Mouse (Mus musculus) telencephalon, adult 2 months (tissue): ENCODE measurements at regions not wholly inside any gene's neighbourhood (a gene's known extent, or its start where the extent isn't known, plus 50 kb on each side); places are given as distances from the start of the nearest gene placed in this dataset.

Source experiments
- DNase-seq: peaks from one replicate; pipeline ENCODE4 v3.0.0-alpha.2; 2011; ENCODE audit warnings: low read depth, low spot score

DNA sequence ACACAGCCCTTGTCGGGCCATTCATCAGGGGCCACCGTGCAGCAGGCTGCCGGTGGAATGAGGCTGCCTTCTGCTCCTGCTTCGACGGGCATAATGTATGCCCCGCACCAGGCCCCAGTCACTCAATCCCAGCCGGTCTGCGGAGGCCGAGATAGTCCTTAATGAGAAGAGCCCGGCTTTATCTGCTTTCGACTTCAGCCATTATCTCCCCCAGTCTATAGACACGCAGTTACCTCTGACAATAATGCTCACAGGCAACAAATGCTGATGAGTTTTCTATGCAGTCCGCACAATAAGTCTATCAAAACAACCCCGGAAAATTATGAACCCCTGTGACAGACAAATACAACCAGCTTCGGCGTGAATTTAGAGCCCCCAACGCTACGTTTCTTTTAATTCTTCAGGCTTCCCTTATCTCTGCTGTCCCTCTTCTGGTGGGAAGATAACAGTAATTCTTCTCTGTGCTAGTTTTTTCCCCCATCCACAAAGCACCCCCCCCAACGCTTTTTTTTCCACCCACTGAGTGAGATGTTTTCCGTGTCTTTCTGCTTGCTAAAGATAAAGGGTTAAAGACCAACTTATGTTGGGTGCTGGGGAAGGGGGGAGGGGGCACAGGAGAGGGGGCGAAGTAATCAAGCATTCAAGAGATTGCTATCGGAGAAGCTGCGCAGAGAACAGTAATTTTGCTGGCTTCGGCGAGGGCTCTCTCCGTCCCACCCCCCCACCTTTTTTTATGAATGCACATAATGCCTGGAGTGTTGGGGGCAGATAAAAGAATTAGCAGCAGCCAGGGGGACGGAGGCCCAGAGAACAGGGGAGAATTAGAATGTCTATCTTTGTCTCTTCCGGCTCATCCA is 117.8 kb downstream of the Mrm1 start:
- DNase-seq, result no peak

GRCm38 (mm10) chr11:84697521-84697920 is 121.8 kb downstream of the Mrm1 start:
- DNase-seq, result peak; percentile 86

DNA sequence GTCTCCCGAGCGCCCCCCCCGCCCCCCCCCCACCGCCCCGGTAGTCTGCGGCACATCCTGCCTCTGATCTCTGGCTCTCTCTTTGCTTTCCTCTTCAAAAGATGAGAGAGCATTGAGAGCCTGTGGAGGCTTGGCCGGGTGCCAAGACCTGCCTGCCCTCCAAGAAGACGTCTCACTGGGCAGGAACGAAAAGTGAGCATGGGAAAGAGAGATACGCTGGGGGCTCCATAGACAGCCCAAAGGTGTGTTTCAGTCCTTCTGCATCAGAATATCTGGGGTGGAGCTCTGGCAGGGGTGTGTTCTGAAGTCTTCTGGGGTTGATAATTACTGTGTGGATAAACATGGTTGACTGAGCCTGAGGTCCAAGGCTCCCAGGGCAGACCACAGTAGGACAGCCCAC is 126.7 kb downstream of the Mrm1 start:
- no peak for DNase-seq

DNA sequence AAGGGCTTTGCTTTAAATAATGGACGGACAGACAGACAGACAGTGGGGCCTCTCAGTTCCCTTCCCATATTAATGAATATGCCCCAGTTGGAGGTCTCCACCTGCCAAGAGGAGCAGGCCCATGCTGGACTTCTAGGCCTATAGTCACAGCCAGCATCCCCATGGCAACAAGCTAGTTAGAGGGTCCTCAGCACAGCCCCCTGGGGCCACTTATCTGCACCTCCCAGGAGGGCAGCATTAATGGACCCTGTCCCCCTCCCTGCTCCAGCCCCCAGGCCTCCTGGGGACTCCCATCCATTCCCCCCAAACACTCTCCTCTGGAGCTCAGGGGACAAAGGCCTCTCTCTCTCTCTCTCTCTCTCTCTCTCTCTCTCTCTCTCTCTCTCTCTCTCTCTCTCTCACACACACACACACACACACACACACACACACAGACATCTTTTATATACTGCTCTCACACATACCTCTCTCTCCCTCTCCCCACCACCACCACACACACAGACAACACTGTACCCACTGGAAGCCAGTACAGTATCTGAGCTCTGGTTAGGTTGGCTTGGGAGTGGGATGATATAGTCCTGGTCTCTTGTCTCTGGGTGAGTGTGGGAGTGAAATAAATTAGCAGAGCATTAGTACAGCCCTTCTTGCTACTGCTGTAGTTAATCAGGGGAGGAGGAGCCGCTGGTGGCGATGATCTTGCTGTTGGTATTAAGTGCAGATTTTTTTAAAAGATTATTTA is 127.7 kb downstream of the Mrm1 start:
- no peak for DNase-seq

DNA sequence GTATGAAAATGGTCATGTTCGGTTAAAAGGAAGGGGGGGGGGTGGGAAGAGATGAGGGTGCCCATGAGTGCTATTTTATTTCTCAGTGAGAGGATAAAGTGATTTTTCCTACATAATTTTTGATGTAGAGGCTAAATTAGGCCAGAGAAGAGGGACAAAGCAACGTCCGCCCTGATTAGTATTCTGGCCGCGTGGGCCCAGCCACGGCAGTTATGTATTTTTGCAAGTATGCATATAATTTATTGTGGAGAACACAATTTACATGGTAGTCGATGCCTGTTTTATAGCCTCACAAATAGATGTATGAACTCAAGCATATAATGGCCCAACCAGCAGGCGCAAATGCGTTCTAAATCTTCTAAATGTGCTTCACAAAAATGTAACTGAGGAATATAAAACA is 132.8 kb downstream of the Mrm1 start:
- no peak for DNase-seq

GRCm38 (mm10) chr11:84684325-84684724 is 135.0 kb downstream of the Mrm1 start:
- no peak for DNase-seq

DNA sequence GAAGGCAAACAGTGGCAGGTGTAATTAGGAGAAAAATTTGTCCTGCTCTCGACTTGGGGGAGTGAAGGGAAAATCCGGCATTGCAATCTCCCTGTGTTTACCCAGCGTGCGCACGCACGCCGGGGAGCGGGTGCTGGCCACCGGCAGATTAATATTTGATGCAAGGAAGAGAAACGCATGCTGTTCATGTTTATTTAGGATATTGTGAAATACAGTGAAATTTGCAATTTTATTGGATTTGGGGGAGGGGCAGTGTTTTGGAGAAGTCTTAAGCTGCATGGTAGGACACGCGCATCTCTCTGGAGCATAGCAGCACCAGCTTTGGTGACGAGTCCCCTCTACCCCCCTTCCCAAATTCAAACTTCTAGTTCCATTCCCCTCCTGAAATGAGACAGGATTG is 136.4 kb downstream of the Mrm1 start:
- no peak for DNase-seq

DNA sequence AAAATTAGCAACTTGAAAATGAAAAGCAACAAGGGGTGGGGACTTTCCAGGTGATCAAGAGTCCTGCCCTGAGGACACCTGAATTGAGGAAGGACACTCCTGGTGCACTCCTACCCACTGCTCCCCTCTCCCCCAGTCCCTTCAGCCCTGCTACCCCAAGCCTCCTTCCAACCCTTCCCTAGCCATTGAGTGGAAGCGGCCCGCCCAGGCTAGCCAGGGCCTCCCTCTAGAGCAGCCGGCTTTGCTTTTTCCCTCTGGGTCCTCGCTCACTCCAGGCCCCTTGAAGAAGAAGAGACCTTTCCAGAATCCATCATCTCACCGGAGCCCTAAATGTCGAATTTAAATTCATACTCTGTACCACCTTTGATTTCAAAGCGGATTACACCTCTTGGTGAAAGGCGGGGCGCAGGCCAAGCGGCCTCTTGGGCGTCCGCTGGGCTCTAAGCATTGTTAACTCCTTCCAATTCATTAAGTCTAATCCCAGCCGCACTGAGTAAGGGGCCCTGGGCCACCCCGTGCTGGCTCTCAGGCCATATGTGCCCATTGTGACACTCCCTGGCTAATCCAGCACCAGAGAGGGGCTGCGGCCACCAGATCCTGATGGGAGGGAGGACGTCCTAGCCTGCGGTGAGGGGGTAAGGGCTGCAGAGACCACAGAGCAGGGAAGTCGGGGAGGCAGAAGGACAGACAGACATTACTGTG is 142.8 kb downstream of the Mrm1 start:
- no peak for DNase-seq

- no peak for DNase-seq
Measured at GRCm38 (mm10) chr11:84672841-84673473, 146.4 kb downstream of the Mrm1 start.

GRCm38 (mm10) chr11:84671585-84671984 is 146.2 kb upstream of the Lhx1 start:
- DNase-seq, result no peak

DNA sequence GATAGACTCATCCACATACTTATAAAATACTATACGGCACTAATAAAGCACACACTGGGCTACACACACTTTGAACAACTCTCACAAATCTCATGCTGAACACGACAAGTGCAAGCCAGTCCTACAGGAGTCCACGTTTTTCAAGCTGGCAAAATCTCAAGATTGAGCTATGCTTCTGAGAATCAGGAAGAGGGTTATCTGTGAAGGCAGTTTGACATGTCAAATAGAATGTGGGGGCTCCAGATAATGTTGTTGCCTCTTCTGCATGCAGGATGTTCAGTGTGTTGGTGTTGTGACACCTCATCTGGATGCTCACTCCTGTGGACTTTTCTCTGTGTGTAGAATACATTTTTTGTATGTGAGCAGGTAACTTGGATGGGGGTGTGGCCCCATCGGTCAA is 142.4 kb upstream of the Lhx1 start:
- DNase-seq, result no peak

GRCm38 (mm10) chr11:84664258-84664657 is 138.9 kb upstream of the Lhx1 start:
- no peak for DNase-seq

DNA sequence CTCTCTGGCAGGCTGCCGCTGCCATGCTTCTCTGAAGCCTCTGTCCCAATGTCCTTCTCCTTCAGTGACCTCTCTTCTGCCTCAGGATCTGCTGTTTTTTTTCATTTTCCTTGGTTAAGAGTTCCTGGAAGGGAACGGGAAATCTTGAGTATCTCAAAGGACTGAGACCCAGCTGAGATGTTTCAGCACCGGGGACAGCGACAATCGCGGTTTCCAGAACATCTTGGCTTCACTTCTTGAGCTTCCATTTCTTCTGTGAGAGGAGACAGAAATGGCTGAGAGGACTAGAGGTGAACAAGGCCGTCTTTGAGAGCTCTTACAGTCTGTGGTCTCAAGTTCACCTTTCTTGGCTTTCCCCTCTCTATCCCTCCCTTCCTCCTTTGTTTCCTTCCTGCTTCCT is 136.6 kb upstream of the Lhx1 start:
- no peak for DNase-seq

DNA sequence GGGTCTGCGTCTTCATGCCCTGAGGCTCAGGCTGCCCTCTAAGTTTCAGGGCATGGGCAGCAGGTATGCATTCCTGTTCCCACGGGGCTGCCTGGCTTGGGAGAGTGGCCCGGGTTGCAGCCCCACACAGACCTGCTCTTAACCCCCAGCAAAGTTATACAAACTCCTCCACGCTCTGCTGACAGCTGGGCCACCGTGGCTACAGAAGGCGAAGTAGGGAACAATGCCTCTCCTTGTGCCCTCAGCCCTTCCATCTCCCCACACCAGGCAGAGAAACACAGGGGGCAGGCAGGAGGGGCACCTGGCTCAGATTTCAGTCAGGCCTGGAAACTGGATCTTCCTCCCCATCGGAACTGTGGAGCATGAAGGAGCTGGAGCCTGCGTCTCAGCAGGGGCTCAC is 135.5 kb upstream of the Lhx1 start:
- no peak for DNase-seq

GRCm38 (mm10) chr11:84659370-84659937 is 134.1 kb upstream of the Lhx1 start:
- DNase-seq, result no peak

GRCm38 (mm10) chr11:84653481-84653880 is 128.1 kb upstream of the Lhx1 start:
- no peak for DNase-seq

DNA sequence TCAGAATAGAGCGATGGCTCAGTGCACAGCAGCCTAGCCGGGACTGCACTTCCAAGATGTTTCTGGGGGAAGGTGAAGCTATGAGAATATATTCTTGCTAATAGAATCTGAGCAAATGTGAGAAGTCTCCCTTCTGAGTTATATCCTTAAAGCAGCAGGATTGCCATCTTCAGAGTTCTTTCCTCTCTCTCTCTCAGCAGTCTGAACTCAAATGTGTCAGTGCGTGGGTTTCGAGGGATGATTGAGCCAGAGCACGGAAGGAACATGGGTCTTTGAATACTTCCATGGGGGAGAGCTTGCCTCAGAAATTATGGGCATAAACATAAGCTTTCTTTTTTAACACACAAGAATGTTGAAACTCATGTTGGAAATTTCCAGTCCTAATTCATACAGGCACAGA is 123.6 kb upstream of the Lhx1 start:
- no peak for DNase-seq

DNA sequence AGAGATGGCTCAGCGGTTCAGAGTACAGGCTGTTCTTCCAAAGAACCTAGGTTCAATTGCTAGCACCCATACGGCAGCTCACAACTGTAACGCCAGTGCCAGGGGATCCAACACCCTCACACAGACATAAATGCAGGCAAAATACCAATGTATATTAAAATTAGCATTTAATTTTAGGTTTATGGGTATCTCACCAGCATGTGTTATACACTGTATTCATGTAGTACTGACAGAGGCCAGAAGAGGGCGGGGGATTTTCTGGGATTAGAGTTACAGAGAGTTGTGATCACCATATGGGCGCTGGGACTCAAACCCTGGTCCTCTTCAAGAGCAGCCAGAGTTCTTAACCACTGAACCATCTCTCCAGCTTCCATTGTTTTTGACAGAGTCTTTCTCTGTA is 121.8 kb upstream of the Lhx1 start:
- no peak for DNase-seq

DNA sequence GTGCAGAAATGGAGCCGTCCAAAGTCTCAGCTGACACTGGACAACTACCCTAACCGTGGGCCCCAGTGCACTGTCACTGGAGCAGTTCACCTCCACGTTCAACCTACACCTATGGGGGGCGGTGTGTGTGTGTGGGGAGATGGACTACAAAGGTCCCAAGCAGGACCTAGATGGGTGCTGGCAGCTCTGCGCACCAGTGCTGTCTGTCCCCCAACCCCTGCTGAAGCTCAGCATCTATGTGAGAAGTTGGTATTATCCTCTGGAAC is 117.7 kb upstream of the Lhx1 start:
- no peak for DNase-seq

DNA sequence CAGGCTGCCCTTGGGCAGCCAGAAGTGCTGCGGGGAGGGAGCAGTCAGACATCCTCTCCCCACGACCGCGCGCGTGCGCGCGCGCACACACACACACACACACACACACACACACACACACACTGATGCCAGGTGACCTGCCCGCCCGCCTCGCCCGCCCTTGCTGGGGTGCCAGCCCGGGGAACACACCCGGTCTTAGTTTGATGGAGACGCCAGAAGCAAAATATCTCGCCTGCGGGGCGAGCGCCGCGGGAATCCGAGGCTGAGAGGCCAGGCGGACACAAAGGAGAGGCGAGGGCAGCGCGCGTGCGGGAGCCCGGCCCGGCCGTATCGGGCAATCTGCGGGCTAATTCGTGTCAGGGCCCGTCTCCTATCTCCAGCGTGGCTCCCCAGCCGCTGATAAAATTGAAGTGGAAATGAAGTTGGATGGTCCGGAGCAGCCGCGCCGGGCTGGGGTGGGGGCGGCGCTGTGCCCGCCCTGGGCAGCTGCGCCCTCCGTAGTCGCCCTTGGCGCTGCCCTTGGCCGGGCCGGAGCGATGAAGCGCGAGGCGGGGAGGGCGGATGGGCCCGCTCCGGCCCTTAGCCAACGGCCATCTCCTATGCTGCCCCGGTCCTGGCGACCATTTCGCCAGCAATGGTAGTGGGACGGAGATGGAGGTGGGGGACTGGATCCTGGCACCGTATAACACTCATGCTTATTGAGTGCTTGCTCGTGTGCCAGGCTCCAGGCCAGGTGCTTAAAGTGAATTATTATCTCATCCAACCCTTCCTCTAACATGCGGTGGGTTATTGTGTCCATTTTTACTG is 117.2 kb upstream of the Lhx1 start:
- DNase-seq, result no peak

DNA sequence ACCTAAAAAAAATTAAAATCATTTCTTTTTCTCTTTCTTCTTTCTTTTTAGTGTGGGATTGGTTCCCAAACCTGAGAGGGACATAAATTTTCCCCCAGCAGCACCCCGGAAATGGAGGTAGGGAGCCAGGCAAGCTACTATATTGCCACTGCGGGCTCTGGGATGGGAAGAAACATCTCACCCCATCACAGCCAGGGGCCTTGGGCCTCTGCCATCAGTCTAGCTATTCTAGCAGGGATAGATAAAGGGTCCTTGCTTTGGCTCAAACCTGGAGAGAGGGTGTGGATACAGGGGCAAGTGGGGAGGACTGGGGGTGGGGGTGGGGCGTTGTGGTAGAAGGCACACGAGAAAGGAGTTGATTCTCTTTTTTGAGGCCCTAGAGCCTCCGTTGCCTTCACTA is 116.3 kb upstream of the Lhx1 start:
- no peak for DNase-seq
